Mouse (Mus musculus) ES-E14 (cell line): ENCODE results near the gene Pmm2.

Experiments
- HCFC1 ChIP-seq: IDR thresholded peaks from 2 replicates; pipeline ENCODE4 v1.6.1; 2012; ENCODE audit warnings: low read length, inconsistent platforms, borderline replicate concordance; ENCODE audit not compliant: insufficient read depth
- ZC3H11A ChIP-seq: IDR thresholded peaks from 2 replicates; pipeline ENCODE4 v1.6.1; 2012; ENCODE audit warnings: low read depth, mild to moderate bottlenecking, inconsistent platforms, low read length, borderline replicate concordance
- ZNF384 ChIP-seq: IDR thresholded peaks from 2 replicates; pipeline ENCODE4 v1.6.1; 2012; ENCODE audit warnings: low read depth, low read length, inconsistent platforms

GRCm38 (mm10) chr16:8687559-8688112, 50.2 kb downstream of the Pmm2 start:
- TF ChIP-seq HCFC1, result no peak
- no peak for TF ChIP-seq ZC3H11A
- no peak for TF ChIP-seq ZNF384
